Mouse (Mus musculus) left cerebral cortex, postnatal 36 days (tissue): ENCODE data around the gene Tmem220. TPM values are rescaled to one million over a fixed set of nuclear protein-coding genes. Genes with fewer than 3 reads are reported as not detected.

Experiments
- total RNA-seq, 2 experiments: library from RNA; stranded (reverse); gene quantifications; 2 replicates each; pipeline ENCODE4 v1.2.3; 2021

Gene Tmem220
- total RNA-seq, 2 experiments from 2014 or later: 0.27 to 0.68 TPM

Other genes starting within 250 kb of the Tmem220 start
- under 1 TPM in 1 of 2 experiments, not detected in 1; 0.20 TPM for gene Pirt, start 113.2 kb upstream of the Tmem220 start, total RNA-seq
- gene Tmem238l, start 68.5 kb upstream of the Tmem220 start, total RNA-seq: not detected
- gene Adprm, start 27.4 kb downstream of the Tmem220 start, total RNA-seq: 10 to 100 TPM; 24.8 to 26.7 TPM
- 10 to 100 TPM in 1 of 2 experiments, 1 to 10 TPM in 1; 9.0 to 12.1 TPM for gene Sco1, start 27.5 kb downstream of the Tmem220 start, total RNA-seq
- 1 to 10 TPM; 3.5 to 6.2 TPM for gene Myh3, start 53.1 kb downstream of the Tmem220 start, total RNA-seq
- gene Myh2, start 145.9 kb downstream of the Tmem220 start, total RNA-seq: under 1 TPM; 0.63 to 0.69 TPM
- gene Myh1, start 174.9 kb downstream of the Tmem220 start, total RNA-seq: under 1 TPM; 0.32 to 0.54 TPM
- under 1 TPM; 0.11 to 0.35 TPM for gene Myh4, start 212.9 kb downstream of the Tmem220 start, total RNA-seq